Mouse (Mus musculus): ENCODE measurements around the gene Gan. TPM values are rescaled to one million over a fixed set of nuclear protein-coding genes. Genes with fewer than 3 reads are reported as not detected.

Gene Gan
- total RNA-seq, 1 experiment, result 7.9 TPM

GRCm38 (mm10) chr8:117260234-117260929, 102.4 kb downstream of the Gan start:
- H3K27ac ChIP-seq (ENCODE audit: insufficient read depth, low read depth, low read length, poor library complexity, severe bottlenecking), result no peak overlapping the region; the same call in 1 of the 2 replicates
- peaks cover 3 to 39% of the 10 kb centered on the region in 2 experiments; a peak in 3 of 4 replicates for H3K4me1 ChIP-seq (ENCODE audit: control insufficient read depth in 2 of 2, insufficient read depth in 2 of 2, low read length in 2 of 2, poor library complexity in 1 of 2)
- DNase-seq (ENCODE audit: low read depth, low spot score), result no peak
- peak overlapping the region in 1 of 2 experiments; percentile 3; a peak in 1 of 4 replicates for H3K4me3 ChIP-seq (ENCODE audit: insufficient read depth in 1 of 2, low read depth in 1 of 2, low read length in 2 of 2, poor library complexity in 1 of 2, severe bottlenecking in 1 of 2)
- TF ChIP-seq ZNF384 (IDR thresholded peaks at IDR 0.05; ENCODE audit: low read depth, low read length) (peak; percentile 71), MAFK (IDR thresholded peaks at IDR 0.05; ENCODE audit: insufficient read depth, low read depth, low read length) (no peak), ZC3H11A (IDR thresholded peaks at IDR 0.05; ENCODE audit: borderline replicate concordance, low read depth, low read length) (no peak)
- peaks cover 2% of the 10 kb centered on the region; the same call in 1 of the 2 replicates for H3K36me3 ChIP-seq (ENCODE audit: control insufficient read depth, insufficient read depth, low read length, poor library complexity, severe bottlenecking)
- in situ Hi-C loops (cut with MboI; ENCODE audit: low sequenced_read_pairs in 2 of 2, unreplicated experiment in 2 of 2), result no loop called here
- no peak overlapping the region for H3K9ac ChIP-seq (ENCODE audit: insufficient read depth, low read depth, low read length, poor library complexity, severe bottlenecking)
- no peaks in the 10 kb centered on the region for H3K9me3 ChIP-seq (ENCODE audit: control insufficient read depth, insufficient read depth, low read depth, low read length)

GRCm38 (mm10) chr8:117260930-117261475, 103.1 kb downstream of the Gan start:
- H3K4me1 ChIP-seq (ENCODE audit: control insufficient read depth in 2 of 2, insufficient read depth in 2 of 2, low read length in 2 of 2, poor library complexity in 1 of 2), result peaks cover 3 to 39% of the 10 kb centered on the region in 2 experiments; a peak in 3 of 4 replicates

GRCm38 (mm10) chr8:117261702-117262101, 103.8 kb downstream of the Gan start:
- Histone ChIP-seq H3K27ac (ENCODE audit: insufficient read depth, low read depth, low read length, poor library complexity, severe bottlenecking) (no peak overlapping the region), H3K9ac (ENCODE audit: insufficient read depth, low read depth, low read length, poor library complexity, severe bottlenecking) (no peak overlapping the region), H3K36me3 (ENCODE audit: control insufficient read depth, insufficient read depth, low read length, poor library complexity, severe bottlenecking) (peaks cover 2% of the 10 kb centered on the region; the same call in 1 of the 2 replicates), H3K9me3 (ENCODE audit: control insufficient read depth, insufficient read depth, low read depth, low read length) (no peaks in the 10 kb centered on the region), H3K4me1 (ENCODE audit: control insufficient read depth in 2 of 2, insufficient read depth in 2 of 2, low read length in 2 of 2, poor library complexity in 1 of 2) (peaks cover 3 to 41% of the 10 kb centered on the region in 2 experiments; a peak in 3 of 4 replicates), H3K4me3 (ENCODE audit: insufficient read depth in 1 of 2, low read depth in 1 of 2, low read length in 2 of 2, poor library complexity in 1 of 2, severe bottlenecking in 1 of 2) (no peak overlapping the region; a peak in 1 of 4 replicates)
- no peak for DNase-seq (ENCODE audit: low read depth, low spot score)
- TF ChIP-seq HCFC1 (IDR thresholded peaks at IDR 0.05; ENCODE audit: borderline replicate concordance, insufficient read depth, low read length) (no peak), ZC3H11A (IDR thresholded peaks at IDR 0.05; ENCODE audit: borderline replicate concordance, low read depth, low read length) (no peak), CHD2 (IDR thresholded peaks at IDR 0.05; ENCODE audit: low read depth, low read length) (no peak), MAFK (IDR thresholded peaks at IDR 0.05; ENCODE audit: insufficient read depth, low read depth, low read length) (no peak), ZNF384 (IDR thresholded peaks at IDR 0.05; ENCODE audit: low read depth, low read length) (no peak)
- in situ Hi-C loops (cut with MboI; ENCODE audit: low sequenced_read_pairs in 2 of 2, unreplicated experiment in 2 of 2), result no loop called here

More at GRCm38 (mm10) chr8:117260930-117261475, 103.1 kb downstream of the Gan start:
- TF ChIP-seq CHD2 (IDR thresholded peaks at IDR 0.05; ENCODE audit: low read depth, low read length), result no peak
- TF ChIP-seq ZNF384 (IDR thresholded peaks at IDR 0.05; ENCODE audit: low read depth, low read length), result peak; percentile 3; the same call in 1 of the 2 replicates
- TF ChIP-seq MAFK (IDR thresholded peaks at IDR 0.05; ENCODE audit: insufficient read depth, low read depth, low read length), result no peak
- in situ Hi-C loops (cut with MboI; ENCODE audit: low sequenced_read_pairs in 2 of 2, unreplicated experiment in 2 of 2), result no loop called here
- Histone ChIP-seq H3K4me3 (ENCODE audit: insufficient read depth in 1 of 2, low read depth in 1 of 2, low read length in 2 of 2, poor library complexity in 1 of 2, severe bottlenecking in 1 of 2) (peak overlapping the region in 1 of 2 experiments; percentile 15; a peak in 2 of 4 replicates), H3K36me3 (ENCODE audit: control insufficient read depth, insufficient read depth, low read length, poor library complexity, severe bottlenecking) (peaks cover 2% of the 10 kb centered on the region; the same call in 1 of the 2 replicates), H3K9ac (ENCODE audit: insufficient read depth, low read depth, low read length, poor library complexity, severe bottlenecking) (no peak overlapping the region; the same call in 1 of the 2 replicates), H3K9me3 (ENCODE audit: control insufficient read depth, insufficient read depth, low read depth, low read length) (no peaks in the 10 kb centered on the region), H3K27ac (ENCODE audit: insufficient read depth, low read depth, low read length, poor library complexity, severe bottlenecking) (no peak overlapping the region)
- DNase-seq (ENCODE audit: low read depth, low spot score), result no peak

- peaks cover 2% of the 10 kb centered on the region; the same call in 1 of the 2 replicates for H3K36me3 ChIP-seq (ENCODE audit: control insufficient read depth, insufficient read depth, low read length, poor library complexity, severe bottlenecking)
- H3K9ac ChIP-seq (ENCODE audit: insufficient read depth, low read depth, low read length, poor library complexity, severe bottlenecking), result no peak overlapping the region
- no peak for DNase-seq (ENCODE audit: low read depth, low spot score)
- H3K4me3 ChIP-seq (ENCODE audit: insufficient read depth in 1 of 2, low read depth in 1 of 2, low read length in 2 of 2, poor library complexity in 1 of 2, severe bottlenecking in 1 of 2), result no peak overlapping the region
- H3K4me1 ChIP-seq (ENCODE audit: control insufficient read depth in 2 of 2, insufficient read depth in 2 of 2, low read length in 2 of 2, poor library complexity in 1 of 2), result peaks cover 3 to 46% of the 10 kb centered on the region in 2 experiments; a peak in 3 of 4 replicates
- H3K9me3 ChIP-seq (ENCODE audit: control insufficient read depth, insufficient read depth, low read depth, low read length), result no peaks in the 10 kb centered on the region
- TF ChIP-seq MAFK (IDR thresholded peaks at IDR 0.05; ENCODE audit: insufficient read depth, low read depth, low read length) (no peak), ZNF384 (IDR thresholded peaks at IDR 0.05; ENCODE audit: low read depth, low read length) (no peak), ZC3H11A (IDR thresholded peaks at IDR 0.05; ENCODE audit: borderline replicate concordance, low read depth, low read length) (no peak), CHD2 (IDR thresholded peaks at IDR 0.05; ENCODE audit: low read depth, low read length) (no peak)
- no peak overlapping the region for H3K27ac ChIP-seq (ENCODE audit: insufficient read depth, low read depth, low read length, poor library complexity, severe bottlenecking)
- in situ Hi-C loops (cut with MboI; ENCODE audit: low sequenced_read_pairs in 2 of 2, unreplicated experiment in 2 of 2), result no loop called here
These were observed 104.8 kb downstream of the Gan start for GRCm38 (mm10) chr8:117262685-117263084.
